Mouse (Mus musculus): ENCODE measurements at regions not wholly inside any gene's neighbourhood (a gene's known extent, or its start where the extent isn't known, plus 50 kb on each side); places are given as distances from the start of the nearest gene placed in this dataset.
A peak's percentile ranks its signal among the peaks of the same experiment; 100 is the strongest.

DNA sequence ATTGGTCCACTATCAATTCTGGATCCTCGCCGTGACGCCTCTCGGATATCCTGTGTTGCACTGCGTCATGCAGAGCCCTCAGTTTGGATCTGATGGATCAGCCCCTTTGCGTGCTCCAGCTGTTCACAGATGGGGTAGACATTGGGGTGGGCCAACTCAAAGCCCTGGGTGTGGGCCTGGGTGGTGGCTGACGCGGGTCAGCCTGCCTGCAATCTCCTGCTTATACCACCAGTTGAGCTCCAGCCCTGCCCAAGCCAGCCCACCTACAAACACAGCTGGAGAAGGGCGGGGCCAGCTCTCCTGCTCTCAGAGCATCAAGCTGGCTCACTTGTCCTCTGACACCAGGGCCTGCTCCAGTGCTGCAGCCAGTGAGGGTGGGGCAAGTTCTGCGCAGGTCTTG, 73.1 kb downstream of the Rps15a start:
- DNase-seq: no peak

DNA sequence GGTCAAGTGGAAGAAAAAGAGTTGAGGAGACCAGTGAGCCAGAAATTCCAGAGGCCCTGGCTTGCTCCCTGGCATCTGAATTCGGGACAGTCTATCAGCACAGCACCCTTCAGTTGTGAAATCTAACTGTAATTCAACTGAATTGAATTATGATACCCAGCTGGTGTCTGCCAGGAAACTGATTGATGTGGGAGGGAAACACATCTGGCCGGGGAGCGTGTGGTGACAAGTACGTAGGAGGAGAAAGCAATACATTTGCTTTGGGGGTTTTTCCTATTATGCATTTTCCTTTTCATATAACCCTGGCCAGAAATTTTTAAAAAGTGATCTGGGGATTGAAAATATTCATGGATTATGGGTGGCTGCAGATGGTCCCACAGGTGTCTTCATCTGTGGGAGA, 76.1 kb downstream of the Rps15a start:
- no peak for DNase-seq

DNA sequence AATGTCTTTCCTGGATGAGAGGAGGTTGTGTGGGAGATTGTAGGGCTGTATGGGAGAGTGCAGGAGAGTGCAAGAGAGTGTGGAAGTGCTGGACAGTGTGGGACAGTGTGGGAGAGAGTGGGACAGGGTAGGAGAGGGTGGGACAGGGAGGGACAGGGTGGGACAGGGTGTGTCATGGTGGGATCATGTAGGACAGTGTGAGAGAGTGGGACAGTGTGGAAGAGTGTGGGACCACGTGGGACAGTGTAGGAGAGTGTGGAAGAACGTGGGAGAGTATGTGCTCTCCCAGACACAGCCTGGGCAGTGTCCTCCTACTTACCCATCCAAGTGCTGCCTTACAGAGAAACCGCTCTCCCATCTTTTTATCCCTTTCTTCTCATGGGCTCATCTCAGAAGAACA, 78.9 kb downstream of the Rps15a start:
- DNase-seq: no peak

DNA sequence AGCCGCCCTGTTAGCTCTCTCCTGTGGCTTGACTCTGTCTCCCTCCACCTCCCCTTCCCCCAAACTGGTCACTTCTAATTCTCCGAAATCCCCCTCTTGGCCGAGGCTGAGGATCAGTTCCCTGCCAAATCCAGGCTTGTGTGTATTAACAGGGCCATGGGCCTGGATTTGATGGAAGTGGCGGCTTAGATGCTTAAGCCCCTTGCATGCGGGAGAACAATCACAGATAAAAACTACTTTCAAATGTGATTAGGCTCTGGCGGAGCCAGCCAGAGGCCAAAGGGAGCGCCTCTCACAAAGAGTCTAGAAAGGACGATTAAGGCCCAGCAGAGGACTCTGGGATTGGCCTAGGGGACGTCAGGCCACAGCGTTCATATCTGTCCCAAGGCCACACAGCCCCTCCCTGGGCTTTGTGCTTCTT, 89.9 kb downstream of the Rps15a start:
- DNase-seq: no peak

DNA sequence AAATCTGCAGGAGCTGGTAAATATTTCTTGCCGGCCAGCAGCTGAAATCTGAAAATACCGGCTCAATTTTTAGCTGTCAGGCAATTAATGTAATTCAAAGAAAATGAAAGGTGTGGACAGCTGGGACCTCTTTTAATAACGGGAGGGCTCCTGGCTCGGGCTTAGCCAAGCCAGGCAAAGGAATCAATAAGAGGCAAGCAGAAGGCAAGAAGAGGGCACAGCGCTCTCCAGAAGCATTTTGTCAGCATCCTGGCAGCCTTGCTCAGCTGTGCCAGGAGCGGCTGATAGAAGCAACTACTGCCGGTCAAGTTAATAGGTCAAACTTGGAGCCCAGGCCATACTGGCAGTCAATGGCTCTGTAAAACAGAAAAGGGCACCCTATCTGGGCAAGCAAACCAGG, 111.4 kb downstream of the Rps15a start:
- no peak for DNase-seq

DNA sequence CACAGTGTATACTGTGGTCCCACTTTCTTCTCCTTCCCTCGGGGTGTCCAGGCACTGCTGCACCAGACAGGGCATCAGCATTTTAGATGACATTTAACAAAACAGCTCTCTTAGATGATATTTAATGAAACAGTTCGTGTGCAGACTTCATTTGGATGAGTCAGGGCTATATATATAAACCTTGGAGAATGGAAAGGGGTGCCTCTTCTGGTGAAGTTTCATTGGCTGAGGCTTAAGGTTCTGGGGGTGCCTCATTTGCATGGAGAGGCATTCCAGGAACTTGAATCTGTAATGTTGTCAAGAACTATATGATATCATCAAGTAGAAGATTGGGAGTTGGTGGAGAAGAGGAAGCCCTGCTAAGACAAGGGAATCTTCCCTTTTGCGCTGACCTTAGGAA, 114.1 kb downstream of the Rps15a start:
- DNase-seq: no peak

DNA sequence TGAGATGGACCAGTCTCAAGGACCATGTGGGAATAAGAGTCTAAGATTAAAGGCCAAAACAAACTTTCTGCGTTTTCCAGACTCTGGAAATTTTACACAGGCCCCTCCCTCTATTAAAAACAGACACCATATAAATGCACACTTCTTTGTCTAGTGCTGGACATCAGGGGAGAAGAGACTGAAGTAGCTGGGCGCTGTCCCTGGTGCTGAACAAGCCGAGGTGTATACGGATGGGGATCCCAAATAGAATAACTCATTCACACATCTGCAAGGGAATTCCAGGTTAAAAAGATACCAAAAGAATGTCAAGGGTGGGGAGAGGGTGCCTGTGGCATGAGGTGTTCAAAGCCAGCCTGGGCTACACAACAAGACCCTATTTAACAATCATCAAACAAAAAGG, 114.9 kb downstream of the Rps15a start:
- no peak for DNase-seq

DNA sequence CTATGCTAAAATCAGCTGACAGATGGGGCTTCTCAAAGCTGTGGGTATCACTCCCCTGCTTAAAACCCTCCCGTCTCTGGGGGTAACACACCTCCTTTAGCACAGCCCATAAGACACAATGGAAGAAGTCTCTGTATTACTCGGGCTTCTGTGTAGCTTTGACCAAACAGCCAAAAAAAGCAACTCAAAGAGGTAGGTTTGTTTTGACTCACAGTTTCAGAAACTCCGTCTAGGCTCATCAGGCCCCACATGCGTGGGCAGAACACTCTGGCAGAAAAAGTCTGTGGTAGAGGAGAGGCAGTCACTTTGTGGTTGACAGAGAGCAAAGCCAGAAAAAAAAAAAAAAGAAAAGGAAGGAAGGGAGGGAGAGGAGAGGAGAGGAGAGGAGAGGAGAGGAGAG, 133.8 kb downstream of the Rps15a start:
- DNase-seq: no peak

DNA sequence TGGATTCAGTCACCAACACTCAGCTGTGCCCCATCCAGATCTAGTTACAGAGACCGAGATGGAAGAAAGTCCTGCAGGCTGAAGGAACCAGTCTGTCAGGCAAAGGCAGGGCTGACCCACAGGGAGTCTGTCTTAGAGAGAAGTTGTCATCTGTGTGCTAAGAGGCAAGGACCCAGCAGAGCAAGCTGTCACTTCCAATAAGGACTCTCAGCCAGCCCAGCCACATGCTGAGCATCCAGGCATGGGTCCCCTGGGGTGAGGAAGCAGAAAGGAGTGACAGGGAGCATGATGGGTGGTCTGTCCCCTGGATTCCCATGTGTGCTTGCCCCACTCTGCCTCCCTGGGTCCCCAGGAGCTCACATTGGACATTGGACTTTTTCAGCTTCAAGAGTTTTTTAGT, 144.8 kb downstream of the Rps15a start:
- no peak for DNase-seq

DNA sequence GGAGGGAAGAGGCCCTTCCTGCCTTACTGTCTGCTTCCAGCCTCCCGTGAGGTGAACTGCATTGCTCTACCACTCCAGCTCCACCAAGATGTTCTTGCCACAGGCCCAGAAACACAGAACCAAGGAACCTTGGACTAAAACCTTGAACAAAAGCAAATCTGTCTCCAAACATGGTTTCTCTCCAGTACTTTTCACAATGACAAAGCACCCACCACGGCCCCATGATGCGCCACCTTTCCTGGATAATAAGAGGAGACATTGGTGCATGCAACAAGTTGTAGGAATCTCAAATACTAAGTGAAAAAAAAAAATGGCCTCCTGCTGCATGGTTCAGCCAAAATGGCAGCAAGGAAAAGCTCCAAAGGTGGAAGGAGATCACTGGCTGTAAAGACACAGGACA, 172.6 kb downstream of the Rps15a start:
- DNase-seq: no peak

DNA sequence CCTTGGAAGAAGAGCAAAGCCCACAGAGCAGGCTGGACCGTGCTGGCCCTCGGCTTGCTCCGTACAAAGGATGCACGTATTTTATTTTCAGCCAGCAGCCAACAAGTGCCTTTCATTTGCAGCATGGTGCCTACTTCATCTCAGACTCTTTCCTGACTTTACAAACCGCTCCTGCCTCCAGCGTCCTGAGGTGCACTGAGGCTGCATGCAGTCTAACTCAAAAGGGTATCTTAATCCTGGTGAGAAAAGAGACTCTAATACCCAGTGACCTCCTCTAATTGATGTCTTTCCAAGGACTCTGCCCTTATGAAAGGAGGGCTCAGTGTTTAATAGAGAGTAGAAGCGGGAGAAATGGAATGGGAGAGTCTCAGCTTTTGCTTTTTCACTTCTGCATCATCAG, 176.4 kb downstream of the Rps15a start:
- DNase-seq: no peak

DNA sequence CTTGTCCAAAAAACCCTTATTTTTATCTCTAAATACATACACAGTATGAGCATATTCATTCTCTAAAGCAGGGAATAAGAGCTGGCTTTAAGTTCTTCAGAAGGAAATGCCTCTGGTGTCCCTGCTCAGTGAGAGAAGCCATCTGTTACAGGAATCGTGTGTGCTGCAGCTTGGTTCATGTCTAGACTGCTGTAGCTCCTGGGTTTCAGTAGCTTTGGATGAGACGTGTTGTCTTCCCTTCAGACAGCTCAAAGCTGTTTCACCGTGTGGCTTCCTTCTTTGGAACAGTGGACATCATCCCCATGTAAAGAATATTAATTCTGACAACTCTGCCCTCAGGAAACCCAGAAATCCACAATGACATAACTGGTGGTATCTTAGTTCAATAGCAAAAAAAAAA, 181.1 kb downstream of the Rps15a start:
- DNase-seq: no peak

DNA sequence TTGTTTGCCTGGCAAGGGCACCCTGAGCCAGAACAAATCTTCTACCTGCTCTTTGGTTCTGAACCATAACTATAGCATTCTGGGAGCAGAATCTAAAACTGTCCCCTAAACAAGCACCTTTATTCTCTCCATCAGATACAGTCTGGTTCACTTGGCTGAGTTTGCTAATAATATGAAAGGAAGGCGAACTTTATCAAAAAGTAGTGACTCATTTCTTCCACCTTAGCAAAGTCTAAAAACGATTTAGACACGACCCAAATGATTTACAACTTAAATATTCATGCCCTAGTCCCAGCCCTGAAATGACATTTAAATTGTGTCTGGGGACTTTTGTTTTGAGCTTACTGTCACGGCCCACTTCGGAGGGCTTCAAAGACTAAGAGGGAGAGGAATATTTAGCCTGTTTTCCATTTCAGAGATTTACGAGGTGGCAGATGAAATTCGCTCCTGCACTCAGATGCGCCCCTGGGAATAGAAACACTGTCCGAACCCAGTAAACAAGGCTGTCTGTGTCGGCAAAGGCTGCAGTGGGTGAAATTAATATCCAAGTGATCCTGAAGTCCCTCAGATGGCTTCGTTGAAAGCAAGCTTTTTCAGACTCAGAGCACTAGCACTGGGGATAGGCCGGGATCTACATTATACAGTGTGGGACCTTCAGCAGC, 184.6 kb downstream of the Rps15a start:
- no peak for DNase-seq

DNA sequence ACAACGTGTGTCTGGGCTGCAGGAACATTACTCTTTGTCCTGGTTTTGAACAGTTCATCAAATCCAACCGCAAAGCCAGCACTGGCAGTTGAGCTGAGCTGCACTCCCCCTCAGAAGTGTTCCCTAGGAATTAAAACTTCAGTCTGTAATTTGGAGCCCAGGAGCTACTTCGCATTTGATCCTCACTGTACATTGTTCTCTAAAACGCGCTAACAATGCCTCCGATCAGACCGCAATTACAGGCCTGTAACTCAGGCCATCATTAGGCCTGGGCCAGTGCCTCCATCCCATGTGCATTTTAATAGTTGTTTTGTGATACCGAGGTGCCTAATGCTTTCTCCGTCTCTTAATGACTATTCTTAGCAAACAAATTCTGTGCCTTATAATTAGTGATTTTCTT, 185.6 kb downstream of the Rps15a start:
- no peak for DNase-seq

DNA sequence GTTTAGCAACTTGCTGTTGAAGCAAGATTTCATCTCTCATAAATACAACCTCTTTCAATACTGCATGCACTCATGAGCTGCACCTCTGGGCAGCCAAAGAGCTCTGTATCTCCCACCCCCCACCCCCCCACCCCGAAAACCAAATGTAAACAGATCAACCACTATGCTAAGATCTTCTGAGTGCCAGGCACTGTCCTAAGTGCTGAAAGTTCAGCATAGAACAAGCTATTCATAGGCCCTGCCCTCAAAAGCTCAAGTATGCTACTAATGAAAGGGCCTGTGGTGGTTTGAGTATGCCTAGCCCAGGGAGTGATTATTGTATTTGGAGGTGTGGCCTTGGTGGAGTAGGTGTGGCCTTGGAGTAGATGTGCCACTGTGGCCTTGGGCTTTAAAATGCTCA, 189.6 kb downstream of the Rps15a start:
- DNase-seq: no peak

DNA sequence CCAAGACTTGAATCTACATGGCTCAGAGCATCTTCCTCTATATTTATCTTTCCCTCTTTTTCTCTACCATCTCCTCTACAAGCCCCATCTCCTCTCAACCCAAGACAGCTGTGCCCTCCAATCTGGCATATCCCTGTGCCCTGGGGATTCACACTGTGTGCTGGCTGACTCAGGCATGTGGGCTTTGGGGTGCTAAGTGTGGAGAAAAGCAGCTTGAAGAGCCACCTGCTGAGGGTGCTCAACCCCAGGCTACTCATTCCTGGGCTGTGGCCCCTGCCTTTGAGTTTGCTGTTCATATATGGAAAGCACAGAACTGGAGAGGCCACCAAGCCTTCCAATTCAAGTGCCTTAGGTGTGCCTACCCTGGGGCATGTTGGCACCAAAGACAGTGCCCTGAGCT, 193.7 kb downstream of the Rps15a start:
- DNase-seq: no peak

DNA sequence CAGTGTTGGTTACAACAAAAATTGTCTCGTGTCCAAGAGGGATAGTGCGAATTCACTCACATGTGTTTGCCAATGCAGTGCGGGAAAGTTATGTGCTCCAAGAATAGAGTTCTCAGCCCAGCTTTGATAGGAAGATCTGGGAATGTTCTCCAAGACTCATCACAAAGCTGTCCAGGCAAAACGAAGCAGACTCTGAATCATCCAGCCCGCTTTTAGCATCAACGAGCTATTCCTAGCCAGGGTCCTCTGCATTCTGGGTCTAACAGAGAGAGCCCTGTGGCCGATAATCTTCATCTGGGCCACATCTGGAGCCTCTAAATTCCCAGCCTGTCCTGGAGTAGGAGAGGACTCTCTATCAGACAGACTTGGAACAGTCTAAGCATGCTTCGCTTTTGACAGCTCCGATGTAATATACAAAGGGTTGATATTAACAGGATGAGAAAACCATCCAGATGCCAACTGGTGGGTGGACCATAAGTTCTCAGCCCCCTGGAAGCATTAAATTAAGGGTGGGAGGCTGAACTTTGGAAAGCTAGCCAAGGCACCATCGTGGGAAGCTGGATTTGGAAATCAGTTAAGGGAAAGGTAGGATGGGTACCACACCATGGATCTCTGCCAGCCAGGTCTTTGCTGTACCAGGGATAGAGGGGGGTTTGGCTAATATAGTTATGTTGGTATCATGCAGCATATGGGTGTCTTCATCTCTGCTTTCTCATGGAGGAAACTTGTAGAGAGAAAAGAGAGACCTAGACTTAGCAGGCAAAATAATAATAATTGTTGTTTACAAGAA, 197.6 kb downstream of the Rps15a start:
- DNase-seq: no peak

DNA sequence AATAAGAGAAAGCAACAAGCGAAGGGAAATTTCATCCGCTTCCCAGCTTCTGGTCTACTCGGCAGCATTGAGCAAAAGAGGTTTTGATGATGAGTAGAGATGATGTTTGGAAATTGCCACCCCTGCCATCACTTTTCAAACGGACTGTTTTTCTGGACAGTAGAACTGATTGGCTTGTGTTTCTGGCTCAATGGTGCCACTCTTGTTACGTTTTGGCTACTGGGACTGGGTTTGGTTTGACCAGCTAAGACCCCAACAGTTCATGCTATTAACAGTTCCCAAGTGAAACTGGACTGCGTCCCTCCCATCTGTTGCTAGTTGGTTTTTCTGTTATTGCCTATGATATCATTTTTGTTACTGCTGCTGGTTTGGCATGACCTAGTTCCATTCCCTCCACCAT, 199.1 kb downstream of the Rps15a start:
- no peak for DNase-seq

DNA sequence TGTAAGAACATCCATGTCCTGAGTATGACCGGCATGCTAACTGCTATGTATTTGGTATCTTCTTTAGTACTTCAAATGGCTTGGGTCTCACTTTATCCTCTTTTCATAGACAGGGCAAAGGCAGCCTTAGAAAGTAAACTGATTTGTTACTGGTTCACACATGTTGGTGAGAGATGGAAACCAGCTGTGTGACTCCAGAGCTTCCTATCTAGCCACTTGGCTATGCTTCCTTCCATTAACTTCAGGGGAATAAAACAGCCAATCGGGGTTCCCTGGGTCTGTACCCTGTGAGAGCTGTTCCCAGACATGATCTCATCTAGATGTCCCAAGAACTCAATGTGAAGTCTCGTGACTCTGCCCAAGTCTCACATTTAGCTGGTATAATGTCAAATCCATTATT, 203.5 kb downstream of the Rps15a start:
- no peak for DNase-seq

DNA sequence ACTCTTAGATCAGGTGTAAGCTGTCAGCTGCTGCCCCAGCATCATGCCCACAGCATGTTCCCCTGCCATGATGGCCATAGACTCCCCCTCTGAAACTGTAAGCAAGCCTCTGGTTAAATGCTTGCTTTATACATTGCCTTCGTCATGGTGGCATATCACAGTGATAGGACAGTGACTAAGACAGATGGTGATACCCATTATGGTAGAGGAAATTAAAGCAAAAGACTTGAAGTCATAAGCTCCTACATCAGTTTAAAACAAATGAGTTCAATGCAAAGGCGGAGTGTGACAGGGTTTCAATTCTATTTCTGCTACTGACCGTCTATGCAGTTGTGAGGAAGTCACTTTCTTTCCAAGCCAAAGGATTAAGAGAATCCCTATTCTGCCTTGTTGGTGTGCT, 204.9 kb downstream of the Rps15a start:
- no peak for DNase-seq

DNA sequence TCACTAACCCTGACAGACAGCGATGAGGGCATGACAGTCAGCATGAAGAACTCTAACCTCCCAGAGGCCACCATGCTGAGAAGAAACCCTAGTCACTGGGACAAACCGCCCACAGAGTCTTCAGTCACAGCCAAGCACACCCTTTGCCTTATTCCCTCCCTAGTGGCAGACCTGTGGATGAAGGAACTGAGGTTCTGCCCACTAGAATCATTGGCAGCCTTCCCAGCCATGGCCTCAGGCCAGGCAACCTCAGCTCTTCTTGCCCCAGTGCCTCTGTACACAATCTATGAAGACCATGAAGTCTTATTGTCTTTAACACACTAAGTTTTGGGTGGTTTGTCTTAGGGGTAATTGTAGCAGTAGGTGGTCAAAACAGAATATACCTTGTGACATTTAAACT, 219.5 kb downstream of the Rps15a start:
- DNase-seq: no peak

DNA sequence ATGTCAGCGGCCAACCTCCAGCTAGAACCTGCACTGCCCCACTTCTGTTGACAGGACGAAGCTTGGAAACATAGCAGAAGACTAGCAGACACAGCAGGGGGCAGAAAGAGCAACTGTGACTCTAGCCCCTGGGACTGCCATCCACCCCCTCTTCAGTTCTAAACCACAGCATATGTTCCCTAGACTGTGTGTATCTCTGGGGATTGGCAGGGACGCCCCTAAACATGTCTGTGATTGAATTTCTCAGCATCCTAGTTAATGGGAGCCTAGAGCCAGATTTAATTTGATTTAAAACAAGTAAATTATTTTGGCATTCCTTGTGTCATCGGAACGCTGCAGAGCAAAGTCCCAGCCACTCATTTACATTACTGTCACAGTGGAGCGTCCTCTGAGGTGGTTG, 228.7 kb downstream of the Rps15a start:
- DNase-seq: no peak

DNA sequence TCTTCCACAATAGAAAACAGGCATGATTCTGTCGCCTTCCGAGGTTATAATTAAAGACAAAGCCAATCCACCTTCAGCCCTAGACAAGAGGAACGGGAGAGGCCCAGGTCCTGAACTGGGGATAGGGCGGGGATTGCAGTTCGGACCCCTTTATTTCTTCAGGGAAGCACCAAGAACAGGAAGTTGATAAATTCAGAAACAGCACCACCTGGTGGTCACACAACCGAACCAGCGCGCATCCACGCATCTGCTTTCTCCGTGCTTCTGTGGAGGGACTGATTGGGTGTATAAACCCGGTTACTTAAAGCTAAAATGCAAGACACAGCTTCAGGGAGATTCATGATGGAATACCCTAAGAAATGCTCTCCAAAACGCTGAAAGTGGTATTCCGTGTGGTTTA, 233.2 kb downstream of the Rps15a start:
- DNase-seq: peak; percentile 9 to 13

DNA sequence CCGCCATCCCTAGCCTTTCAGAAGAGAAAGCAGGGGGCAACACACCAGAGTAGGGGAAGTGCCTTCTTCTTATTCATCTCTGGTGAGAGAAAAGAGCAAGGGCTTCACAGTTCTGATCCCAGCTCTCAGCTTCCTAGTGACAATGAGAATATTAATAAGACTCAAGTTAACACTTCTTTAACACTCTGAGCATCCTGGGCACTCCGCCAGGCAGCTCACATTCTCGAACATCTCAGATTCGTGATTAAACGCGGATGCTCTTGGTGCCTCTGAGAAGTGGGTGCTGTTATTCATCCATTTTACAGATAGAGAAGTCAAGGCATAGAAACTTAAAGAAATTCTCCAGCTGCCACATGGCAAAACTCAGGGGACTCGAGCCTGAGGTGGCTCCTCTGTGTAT, 237.1 kb downstream of the Rps15a start:
- no peak for DNase-seq

DNA sequence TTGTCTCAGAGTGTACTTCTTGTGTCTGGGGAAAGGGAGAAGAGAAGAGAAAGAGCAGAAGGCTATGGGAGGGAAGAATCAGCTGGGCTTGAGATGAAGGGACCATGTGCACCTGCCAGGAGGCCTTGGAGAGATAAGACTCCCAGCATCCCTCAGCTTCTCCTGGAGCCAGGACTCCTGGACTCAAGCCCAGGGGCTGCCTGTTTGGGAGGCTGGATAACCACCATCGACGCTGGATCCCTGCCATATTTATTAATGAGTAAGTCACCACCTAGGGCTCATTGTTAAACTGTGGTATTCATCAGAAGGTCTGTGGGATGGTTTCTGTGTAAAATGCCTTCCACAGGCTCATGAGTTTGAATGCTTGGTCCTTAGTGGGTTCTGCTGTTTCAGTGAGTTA, 240.7 kb downstream of the Rps15a start:
- DNase-seq: no peak
